Mouse (Mus musculus): ENCODE measurements around the gene Gpr146. TPM values are rescaled to one million over a fixed set of nuclear protein-coding genes. Genes with fewer than 3 reads are reported as not detected.
A peak's percentile ranks its signal among the peaks of the same experiment; 100 is the strongest.

The Gpr146 gene
- polyA plus RNA-seq, 1 experiment: 11.7 TPM

DNA sequence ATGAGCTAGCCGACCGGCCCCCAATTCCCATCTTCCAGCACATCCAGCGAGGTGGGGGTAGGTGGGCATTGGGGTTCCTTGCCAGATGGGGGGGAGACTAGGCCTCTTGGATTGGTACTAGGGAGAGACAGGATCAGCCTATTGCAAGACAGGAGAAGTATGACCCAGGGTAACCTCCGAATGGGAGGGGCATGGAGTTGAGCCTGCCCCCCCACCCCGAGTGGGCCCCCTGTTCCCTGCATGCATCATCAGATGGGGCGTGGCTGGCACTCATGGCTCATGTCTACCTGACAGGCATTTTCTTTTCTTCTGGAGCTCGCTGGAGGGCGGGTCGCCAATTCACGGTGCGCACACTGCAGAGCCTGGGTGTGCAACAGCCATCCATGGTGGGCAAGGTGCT is 23.6 kb upstream of the Gpr146 start:
- peaks cover 30% of the 10 kb centered on the region for H3K27me3 ChIP-seq (ENCODE audit: control insufficient read depth, insufficient read depth, insufficient read length)
- H3K4me2 ChIP-seq (ENCODE audit: low read depth): no peak overlapping the region
- H3K79me2 ChIP-seq (ENCODE audit: control insufficient read depth, insufficient read depth): no peaks in the 10 kb centered on the region
- TF ChIP-seq E2F4 (IDR thresholded peaks at IDR 0.05; ENCODE audit: insufficient read depth) (no peak), MAX (IDR thresholded peaks at IDR 0.05; ENCODE audit: low read depth) (no peak), USF1 (IDR thresholded peaks at IDR 0.05; ENCODE audit: low read depth) (no peak), CEBPB (IDR thresholded peaks at IDR 0.05; ENCODE audit: insufficient read depth, poor library complexity, severe bottlenecking) (no peak), REST (IDR thresholded peaks at IDR 0.05; ENCODE audit: insufficient read depth, insufficient read length) (no peak), TCF3 (IDR thresholded peaks at IDR 0.05; ENCODE audit: insufficient read length, low read depth) (no peak)
- H3K36me3 ChIP-seq (ENCODE audit: control insufficient read depth, insufficient read depth): no peaks in the 10 kb centered on the region
- no peak overlapping the region for H3K4me3 ChIP-seq
- no peak overlapping the region for H3ac ChIP-seq (ENCODE audit: control insufficient read depth, insufficient read length)

- Histone ChIP-seq H3K79me2 (ENCODE audit: control insufficient read depth, insufficient read depth) (no peaks in the 10 kb centered on the region), H3ac (ENCODE audit: control insufficient read depth, insufficient read length) (no peak overlapping the region), H3K27me3 (ENCODE audit: control insufficient read depth, insufficient read depth, insufficient read length) (peaks cover 26% of the 10 kb centered on the region)
Observed at GRCm38 (mm10) chr5:139355235-139355772, 22.2 kb upstream of the Gpr146 start.

DNA sequence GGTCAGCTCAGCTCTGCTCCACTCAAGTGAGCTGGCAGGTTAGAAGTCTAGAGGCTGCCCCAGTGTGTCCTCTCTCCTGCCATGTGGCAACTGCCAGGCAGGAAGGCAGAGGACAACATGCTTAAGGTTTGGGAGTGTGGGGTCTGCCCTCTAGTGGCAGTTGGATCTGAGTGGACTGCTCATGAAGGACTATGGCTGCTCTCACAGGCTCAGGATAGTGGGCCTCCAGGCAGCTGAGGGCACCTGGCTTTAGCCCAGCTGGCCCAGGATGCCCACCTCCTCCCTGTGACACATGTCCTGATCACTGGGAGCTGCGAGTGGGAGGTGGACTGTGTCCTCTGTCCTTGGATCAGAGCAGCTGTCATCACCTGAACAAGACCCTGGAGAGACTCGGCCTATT is 18.8 kb upstream of the Gpr146 start:
- no peaks in the 10 kb centered on the region for H3K79me2 ChIP-seq (ENCODE audit: control insufficient read depth, insufficient read depth)
- H3K36me3 ChIP-seq (ENCODE audit: control insufficient read depth, insufficient read depth): no peaks in the 10 kb centered on the region
- no peaks in the 10 kb centered on the region for H3K27me3 ChIP-seq (ENCODE audit: control insufficient read depth, insufficient read depth, insufficient read length)
- no peak overlapping the region for H3ac ChIP-seq (ENCODE audit: control insufficient read depth, insufficient read length)
- peak in 1 of 3 experiments; percentile 38 for TF ChIP-seq MYOD1 (IDR thresholded peaks at IDR 0.05; ENCODE audit: control insufficient read depth in 1 of 3, insufficient read length in 2 of 3, low read depth in 2 of 3)
- no peak for TF ChIP-seq POLR2A (IDR thresholded peaks at IDR 0.05; ENCODE audit: insufficient read length, low read depth)
- no peak overlapping the region for H3K4me2 ChIP-seq (ENCODE audit: low read depth)
- H3K4me3 ChIP-seq: no peak overlapping the region

More at GRCm38 (mm10) chr5:139355235-139355772, 22.2 kb upstream of the Gpr146 start:
- Histone ChIP-seq H3K36me3 (ENCODE audit: control insufficient read depth, insufficient read depth) (no peaks in the 10 kb centered on the region), H3K4me3 (no peak overlapping the region), H3K4me2 (ENCODE audit: low read depth) (no peak overlapping the region)
- TF ChIP-seq REST (IDR thresholded peaks at IDR 0.05; ENCODE audit: insufficient read depth, insufficient read length) (no peak), POLR2A (IDR thresholded peaks at IDR 0.05; ENCODE audit: insufficient read length, low read depth) (no peak), USF1 (IDR thresholded peaks at IDR 0.05; ENCODE audit: low read depth) (no peak), MYOD1 (IDR thresholded peaks at IDR 0.05; ENCODE audit: control insufficient read depth in 1 of 3, insufficient read length in 2 of 3, low read depth in 2 of 3) (no peak), MAX (IDR thresholded peaks at IDR 0.05; ENCODE audit: low read depth) (no peak), SRF (IDR thresholded peaks at IDR 0.05; ENCODE audit: control insufficient read depth, insufficient read length, low read depth) (no peak), POLR2AphosphoS2 (IDR thresholded peaks at IDR 0.05; ENCODE audit: insufficient read length, low read depth) (no peak), MYOG (IDR thresholded peaks at IDR 0.05; ENCODE audit: control insufficient read depth in 1 of 3, insufficient read depth in 1 of 3, insufficient read length in 2 of 3, low read depth in 2 of 3) (no peak), TCF12 (IDR thresholded peaks at IDR 0.05; ENCODE audit: insufficient read depth, poor library complexity, severe bottlenecking) (no peak), CEBPB (IDR thresholded peaks at IDR 0.05; ENCODE audit: insufficient read depth, poor library complexity, severe bottlenecking) (no peak), E2F4 (IDR thresholded peaks at IDR 0.05; ENCODE audit: insufficient read depth) (no peak), TCF3 (IDR thresholded peaks at IDR 0.05; ENCODE audit: insufficient read length, low read depth) (no peak)

DNA sequence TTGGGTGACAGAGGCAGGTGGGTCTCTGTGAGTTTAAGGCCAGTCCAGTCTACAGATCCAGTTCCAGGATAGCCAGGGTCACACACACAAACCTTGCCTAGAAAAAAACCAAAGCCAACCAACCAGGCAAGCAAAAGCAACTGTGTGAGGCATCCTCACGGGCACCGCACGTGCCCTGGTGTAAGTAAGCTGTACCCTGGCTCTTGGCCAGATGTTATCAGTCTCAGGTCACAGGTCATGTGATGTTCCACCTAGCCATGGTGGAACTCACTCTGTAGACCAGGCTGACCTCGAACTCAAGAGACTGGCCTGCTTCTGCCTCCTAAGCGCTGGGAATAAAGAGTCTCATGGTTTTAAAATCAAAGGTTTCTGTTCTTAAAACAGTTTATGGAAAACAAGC is 18.3 kb upstream of the Gpr146 start:
- no peak overlapping the region for H3ac ChIP-seq (ENCODE audit: control insufficient read depth, insufficient read length)

DNA sequence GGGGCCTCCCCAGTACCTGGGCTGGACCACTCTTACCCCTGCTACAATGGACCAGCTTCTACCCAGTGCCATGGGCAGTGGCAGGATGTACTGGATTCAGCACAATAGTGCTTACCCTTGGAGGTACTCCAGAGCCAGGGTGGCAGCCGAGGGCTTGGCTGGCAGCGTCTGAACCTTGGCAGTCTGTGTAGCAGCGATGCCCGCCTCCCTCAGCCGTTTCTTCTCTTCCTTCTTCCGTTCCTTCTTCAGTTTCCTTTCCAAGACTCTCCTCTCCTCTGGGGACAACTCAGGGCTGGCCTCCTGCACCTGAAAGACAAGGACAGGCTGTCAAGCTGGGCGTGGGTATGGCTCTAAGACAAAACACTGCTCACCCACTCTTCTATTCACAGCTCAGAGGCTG is 13.6 kb upstream of the Gpr146 start:
- Histone ChIP-seq H3K27me3 (ENCODE audit: control insufficient read depth, insufficient read depth, insufficient read length) (no peaks in the 10 kb centered on the region), H3K36me3 (ENCODE audit: control insufficient read depth, insufficient read depth) (no peaks in the 10 kb centered on the region), H3K79me2 (ENCODE audit: control insufficient read depth, insufficient read depth) (no peaks in the 10 kb centered on the region), H3K4me2 (ENCODE audit: low read depth) (no peak overlapping the region), H3ac (ENCODE audit: control insufficient read depth, insufficient read length) (no peak overlapping the region), H3K4me3 (no peak overlapping the region)
- no peak for TF ChIP-seq POLR2AphosphoS2 (IDR thresholded peaks at IDR 0.05; ENCODE audit: insufficient read length, low read depth)
- TF ChIP-seq REST (IDR thresholded peaks at IDR 0.05; ENCODE audit: insufficient read depth, insufficient read length): no peak
- TF ChIP-seq SRF (IDR thresholded peaks at IDR 0.05; ENCODE audit: control insufficient read depth, insufficient read length, low read depth): no peak
- TF ChIP-seq E2F4 (IDR thresholded peaks at IDR 0.05; ENCODE audit: insufficient read depth): no peak
- no peak for TF ChIP-seq MAX (IDR thresholded peaks at IDR 0.05; ENCODE audit: low read depth)
- no peak for TF ChIP-seq TCF12 (IDR thresholded peaks at IDR 0.05; ENCODE audit: insufficient read depth, poor library complexity, severe bottlenecking)
- no peak for TF ChIP-seq MYOD1 (IDR thresholded peaks at IDR 0.05; ENCODE audit: control insufficient read depth in 1 of 3, insufficient read length in 2 of 3, low read depth in 2 of 3)
- TF ChIP-seq USF1 (IDR thresholded peaks at IDR 0.05; ENCODE audit: low read depth): no peak
- no peak for TF ChIP-seq POLR2A (IDR thresholded peaks at IDR 0.05; ENCODE audit: insufficient read length, low read depth)
- no peak for TF ChIP-seq MYOG (IDR thresholded peaks at IDR 0.05; ENCODE audit: control insufficient read depth in 1 of 3, insufficient read depth in 1 of 3, insufficient read length in 2 of 3, low read depth in 2 of 3)
- TF ChIP-seq TCF3 (IDR thresholded peaks at IDR 0.05; ENCODE audit: insufficient read length, low read depth): no peak
- TF ChIP-seq CEBPB (IDR thresholded peaks at IDR 0.05; ENCODE audit: insufficient read depth, poor library complexity, severe bottlenecking): no peak

More for the DNA sequence above, 18.3 kb upstream of the Gpr146 start:
- TF ChIP-seq POLR2A (IDR thresholded peaks at IDR 0.05; ENCODE audit: insufficient read length, low read depth) (no peak), POLR2AphosphoS2 (IDR thresholded peaks at IDR 0.05; ENCODE audit: insufficient read length, low read depth) (no peak)
- Histone ChIP-seq H3K4me2 (ENCODE audit: low read depth) (no peak overlapping the region), H3K36me3 (ENCODE audit: control insufficient read depth, insufficient read depth) (no peaks in the 10 kb centered on the region), H3K79me2 (ENCODE audit: control insufficient read depth, insufficient read depth) (no peaks in the 10 kb centered on the region), H3K4me3 (no peak overlapping the region), H3K27me3 (ENCODE audit: control insufficient read depth, insufficient read depth, insufficient read length) (no peaks in the 10 kb centered on the region)
